Mouse (Mus musculus) midbrain, embryonic 13.5 days (tissue): ENCODE measurements around the gene Polr1a. TPM values are rescaled to one million over a fixed set of nuclear protein-coding genes. Genes with fewer than 3 reads are reported as not detected.

ENCODE experiments used
- ATAC-seq: fragments of 200-750 bp; cut with Nextera tagmentation; 2 replicates; pipeline ENCODE4 v1.8.0; 2017; ENCODE audit warnings: mild to moderate bottlenecking, moderate TSS enrichment, moderate library complexity
- H3K27ac ChIP-seq: fragments of 300-500 bp; sonication (generic); 2 replicates; pipeline ENCODE4 v1.5.1; 2015; ENCODE audit warnings: inconsistent platforms, mild to moderate bottlenecking, moderate library complexity
- H3K27me3 ChIP-seq: fragments of 300-500 bp; sonication (generic); 2 replicates; pipeline ENCODE4 v1.6.1; 2015; ENCODE audit warnings: mild to moderate bottlenecking, inconsistent platforms
- H3K36me3 ChIP-seq: fragments of 300-500 bp; sonication (generic); 2 replicates; pipeline ENCODE4 v1.6.1; 2015; ENCODE audit warnings: mild to moderate bottlenecking, inconsistent platforms
- H3K4me1 ChIP-seq: fragments of 300-500 bp; sonication (generic); replicated peaks from 2 replicates; pipeline ENCODE4 v1.6.1; 2015; ENCODE audit warnings: inconsistent platforms
- H3K4me2 ChIP-seq: fragments of 300-500 bp; sonication (generic); replicated peaks from 2 replicates; pipeline ENCODE4 v1.6.1; 2015; ENCODE audit warnings: moderate library complexity, mild to moderate bottlenecking, inconsistent platforms
- H3K4me3 ChIP-seq: fragments of 300-500 bp; sonication (generic); replicated peaks from 2 replicates; pipeline ENCODE4 v1.5.1; 2015; ENCODE audit warnings: mild to moderate bottlenecking, inconsistent platforms
- H3K9ac ChIP-seq: fragments of 300-500 bp; sonication (generic); replicated peaks from 2 replicates; pipeline ENCODE4 v1.6.1; 2015; ENCODE audit warnings: mild to moderate bottlenecking, inconsistent platforms
- H3K9me3 ChIP-seq: fragments of 300-500 bp; sonication (generic); 2 replicates; pipeline ENCODE4 v1.6.1; 2016; ENCODE audit warnings: mild to moderate bottlenecking, inconsistent platforms
- WGBS: fragments of 180-500 bp; shearing (Covaris S2); methylation state at CpG from one replicate; pipeline ENCODE4 v1.1.7; 2015; 5-methylcytosine and 5-hydroxymethylcytosine counted together
- polyA plus RNA-seq: library from polyadenylated mRNA; unstranded; fragments of >200 nt; fragmentation: Nextera tagmentation; extraction: Ambion mirVana; gene quantifications from 2 replicates; pipeline ENCODE4 v1.2.1, GENCODE M21; 2015

The Polr1a gene
- polyA plus RNA-seq, 1 experiment from 2014 or later: 21.1 TPM

- H3K27me3 ChIP-seq: no peaks in the 10 kb centered on the region
- H3K4me1 ChIP-seq: no peaks in the 10 kb centered on the region
- WGBS: 93% methylated on average over 1 of the region's 1 CpGs
- H3K27ac ChIP-seq: no peak overlapping the region
- ATAC-seq: no peak
- H3K9me3 ChIP-seq: no peaks in the 10 kb centered on the region
- H3K36me3 ChIP-seq: no peaks in the 10 kb centered on the region
- no peak overlapping the region for H3K4me2 ChIP-seq
- no peak overlapping the region for H3K4me3 ChIP-seq
- H3K9ac ChIP-seq: no peak overlapping the region
These were observed 100.6 kb downstream of the Polr1a start for GRCm38 (mm10) chr6:72009454-72009853.

GRCm38 (mm10) chr6:72014033-72014432, 105.2 kb downstream of the Polr1a start:
- no peak overlapping the region for H3K4me2 ChIP-seq
- ATAC-seq: no peak
- WGBS: 60% methylated on average over 4 of the region's 4 CpGs

GRCm38 (mm10) chr6:72018052-72018451, 109.2 kb downstream of the Polr1a start:
- no peak overlapping the region for H3K9ac ChIP-seq
- no peaks in the 10 kb centered on the region for H3K4me1 ChIP-seq
- no peaks in the 10 kb centered on the region for H3K36me3 ChIP-seq
- ATAC-seq: no peak
- H3K4me2 ChIP-seq: no peak overlapping the region
- H3K9me3 ChIP-seq: no peaks in the 10 kb centered on the region
- no peak overlapping the region for H3K4me3 ChIP-seq
- no peak overlapping the region for H3K27ac ChIP-seq
- H3K27me3 ChIP-seq: no peaks in the 10 kb centered on the region
- 81% methylated on average over 6 of the region's 6 CpGs for WGBS

More at GRCm38 (mm10) chr6:72014033-72014432, 105.2 kb downstream of the Polr1a start:
- no peak overlapping the region for H3K9ac ChIP-seq
- H3K27ac ChIP-seq: no peak overlapping the region
- H3K27me3 ChIP-seq: no peaks in the 10 kb centered on the region
- H3K4me3 ChIP-seq: no peak overlapping the region
- no peaks in the 10 kb centered on the region for H3K4me1 ChIP-seq
- no peaks in the 10 kb centered on the region for H3K9me3 ChIP-seq
- H3K36me3 ChIP-seq: no peaks in the 10 kb centered on the region

- H3K9ac ChIP-seq: no peak overlapping the region
- H3K27ac ChIP-seq: no peak overlapping the region
- no peak overlapping the region for H3K4me2 ChIP-seq
These were observed 116.6 kb downstream of the Polr1a start for GRCm38 (mm10) chr6:72025497-72025896.

GRCm38 (mm10) chr6:72028079-72028478, 119.2 kb downstream of the Polr1a start:
- Histone ChIP-seq H3K27me3 (no peaks in the 10 kb centered on the region), H3K9me3 (no peaks in the 10 kb centered on the region), H3K36me3 (no peaks in the 10 kb centered on the region), H3K27ac (no peak overlapping the region), H3K4me1 (no peaks in the 10 kb centered on the region), H3K4me3 (no peak overlapping the region), H3K9ac (no peak overlapping the region), H3K4me2 (no peak overlapping the region)
- 97% methylated on average over 1 of the region's 1 CpGs for WGBS
- no peak for ATAC-seq

More at GRCm38 (mm10) chr6:72025497-72025896, 116.6 kb downstream of the Polr1a start:
- no peaks in the 10 kb centered on the region for H3K27me3 ChIP-seq
- H3K9me3 ChIP-seq: no peaks in the 10 kb centered on the region
- no peak for ATAC-seq
- H3K4me3 ChIP-seq: no peak overlapping the region
- no peaks in the 10 kb centered on the region for H3K4me1 ChIP-seq
- H3K36me3 ChIP-seq: no peaks in the 10 kb centered on the region

GRCm38 (mm10) chr6:72029674-72030073, 120.8 kb downstream of the Polr1a start:
- no peak for ATAC-seq
- 89% methylated on average over 6 of the region's 6 CpGs for WGBS
- Histone ChIP-seq H3K36me3 (no peaks in the 10 kb centered on the region), H3K4me2 (no peak overlapping the region), H3K4me1 (no peaks in the 10 kb centered on the region), H3K27ac (no peak overlapping the region), H3K27me3 (no peaks in the 10 kb centered on the region), H3K9me3 (no peaks in the 10 kb centered on the region), H3K9ac (no peak overlapping the region), H3K4me3 (no peak overlapping the region)

Other genes starting within 250 kb of the Polr1a start
- 197 and 202 TPM in 2 replicates for gene Reep1, start 201.5 kb upstream of the Polr1a start, polyA plus RNA-seq
- gene Mrpl35, start 82.1 kb upstream of the Polr1a start, polyA plus RNA-seq: 42.3 and 47.5 TPM in 2 replicates
- gene Immt, start 77.7 kb upstream of the Polr1a start, polyA plus RNA-seq: 161 and 163 TPM in 2 replicates
- gene Ptcd3, start 303 bp upstream of the Polr1a start, polyA plus RNA-seq: 95.6 and 99.4 TPM in 2 replicates
- gene St3gal5, start 188.5 kb downstream of the Polr1a start, polyA plus RNA-seq: 40.7 and 42.4 TPM in 2 replicates